22 mouse cellular contexts compared by ENCODE assay signal in the genomic region with DNA sequence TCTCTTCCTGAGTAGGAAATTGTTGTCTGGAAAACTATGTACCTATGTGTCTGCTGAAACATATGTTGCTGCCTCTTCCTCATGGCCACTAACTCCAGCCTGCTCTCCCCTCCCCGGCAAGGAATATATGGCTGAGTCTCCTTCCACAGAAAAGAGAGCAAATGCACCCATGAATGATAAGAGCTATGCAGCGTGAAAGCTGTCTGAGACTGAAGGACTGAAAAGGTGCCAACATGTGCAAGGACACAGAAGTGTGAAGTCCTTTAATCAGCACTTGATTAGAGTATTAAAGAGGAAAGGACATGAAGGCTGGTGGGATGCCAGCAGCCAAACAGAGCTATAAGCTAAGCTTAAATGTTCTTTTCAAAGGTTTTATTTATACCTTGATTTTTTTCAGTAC.
DNase-seq lines count a peak whose midpoint lies in the region; ATAC-seq and TF ChIP-seq lines count a peak whose summit lies in the region.
"Had no signal": no experiment of that assay in that cellular context is flagged by ENCODE, and none has a peak within 500 bp of the region (broad histone marks: within the 10 kb centered on the region; RNA-seq: fewer than 3 reads in every experiment).

No protein-coding gene starts in this region.

- no peak overlapping the region for H3K4me2 ChIP-seq in forebrain, embryonic 13.5 days
- no peak overlapping the region for H3K4me2 ChIP-seq in forebrain, postnatal 0 days (ENCODE audit: low read depth)
- no peak overlapping the region for H3K4me2 ChIP-seq in forebrain, embryonic 16.5 days (ENCODE audit: low read length)
- no peak overlapping the region for H3K4me2 ChIP-seq in forebrain, embryonic 12.5 days
- H3K4me2 ChIP-seq in heart, embryonic 15.5 days = 0 out of 2 replicates have a peak overlapping the region, but pooled peaks have one; percentile 2
- no peak overlapping the region for H3K4me2 ChIP-seq in heart, embryonic 12.5 days
- H3K4me2 ChIP-seq: hindbrain, embryonic 13.5 days; intestine, embryonic 15.5 days; kidney, embryonic 15.5 days had no signal

- no peak for DNase-seq in forebrain, postnatal 0 days
- DNase-seq in heart, postnatal 4 days = peak; percentile 7
- DNase-seq in heart, postnatal 36 days = no peak
- DNase-seq: adrenal gland, adult 8-10 months; adrenal gland, postnatal 25 days; cerebellum, adult 18-20 months; cerebellum, adult 9-10 months; cerebellum, postnatal 14 days; gastrocnemius, postnatal 25 days; kidney, adult 11 months; kidney, adult 8-10 months had no signal

- H3K4me3 ChIP-seq in forebrain, embryonic 13.5 days = no peak overlapping the region
- H3K4me3 ChIP-seq in forebrain, postnatal 0 days (ENCODE audit: low read depth, low read length) = no peak overlapping the region
- H3K4me3 ChIP-seq in forebrain, embryonic 16.5 days (replicated peaks; ENCODE audit: low read length) = no peak overlapping the region
- H3K4me3 ChIP-seq in forebrain, embryonic 12.5 days (replicated peaks) = no peak overlapping the region
- H3K4me3 ChIP-seq in heart, embryonic 15.5 days = no peak overlapping the region
- no peak overlapping the region for H3K4me3 ChIP-seq in heart, embryonic 12.5 days
- H3K4me3 ChIP-seq: hindbrain, embryonic 10.5 days; hindbrain, embryonic 13.5 days; intestine, embryonic 15.5 days; kidney, embryonic 15.5 days had no signal

- 47% methylated on average over 2 of the region's 2 CpGs for WGBS in forebrain, embryonic 13.5 days
- 28% methylated on average over 2 of the region's 2 CpGs for WGBS in forebrain, postnatal 0 days
- WGBS in forebrain, embryonic 16.5 days = 32% methylated on average over 2 of the region's 2 CpGs
- 62% methylated on average over 2 of the region's 2 CpGs for WGBS in forebrain, embryonic 12.5 days
- WGBS in heart, embryonic 15.5 days = 29% methylated on average over 2 of the region's 2 CpGs
- 9% methylated on average over 2 of the region's 2 CpGs for WGBS in heart, embryonic 12.5 days

- intact Hi-C loops in heart, postnatal 36 days (cut with DNase I) = no loop called here

- TF ChIP-seq CTCF in forebrain, postnatal 0 days (IDR thresholded peaks at IDR 0.05; ENCODE audit: low read depth) = no peak

- H3K27me3 ChIP-seq in forebrain, embryonic 13.5 days = no peaks in the 10 kb centered on the region
- H3K27me3 ChIP-seq in forebrain, postnatal 0 days (ENCODE audit: insufficient read depth, low read length) = no peaks in the 10 kb centered on the region
- no peaks in the 10 kb centered on the region for H3K27me3 ChIP-seq in forebrain, embryonic 16.5 days (replicated peaks; ENCODE audit: control insufficient read depth, insufficient read depth, low read length)
- H3K27me3 ChIP-seq in forebrain, embryonic 12.5 days = no peaks in the 10 kb centered on the region
- peaks cover 27% of the 10 kb centered on the region for H3K27me3 ChIP-seq in heart, embryonic 15.5 days
- H3K27me3 ChIP-seq in heart, embryonic 12.5 days (replicated peaks) = peaks cover 40% of the 10 kb centered on the region
- H3K27me3 ChIP-seq: hindbrain, embryonic 13.5 days; intestine, embryonic 15.5 days; kidney, embryonic 15.5 days had no signal

- no peaks in the 10 kb centered on the region for H3K36me3 ChIP-seq in forebrain, embryonic 13.5 days (ENCODE audit: poor library complexity, severe bottlenecking)
- H3K36me3 ChIP-seq in forebrain, postnatal 0 days (ENCODE audit: insufficient read depth) = no peaks in the 10 kb centered on the region
- H3K36me3 ChIP-seq in forebrain, embryonic 16.5 days (ENCODE audit: control insufficient read depth, insufficient read depth) = no peaks in the 10 kb centered on the region
- no peaks in the 10 kb centered on the region for H3K36me3 ChIP-seq in forebrain, embryonic 12.5 days (replicated peaks)
- no peaks in the 10 kb centered on the region for H3K36me3 ChIP-seq in heart, embryonic 15.5 days
- no peaks in the 10 kb centered on the region for H3K36me3 ChIP-seq in heart, embryonic 12.5 days
- H3K36me3 ChIP-seq: hindbrain, embryonic 10.5 days; hindbrain, embryonic 13.5 days; intestine, embryonic 15.5 days; kidney, embryonic 15.5 days had no signal

- ATAC-seq in forebrain, embryonic 13.5 days = peak; percentile 59
- ATAC-seq in forebrain, postnatal 0 days = no peak
- ATAC-seq in forebrain, embryonic 16.5 days = peak; percentile 82
- no peak for ATAC-seq in forebrain, embryonic 12.5 days (ENCODE audit: low FRiP score)
- ATAC-seq in heart, embryonic 15.5 days (replicated peaks; ENCODE audit: insufficient number of reproducible peaks, insufficient read depth, low FRiP score, low read depth) = no peak
- no peak for ATAC-seq in heart, embryonic 12.5 days (ENCODE audit: insufficient number of reproducible peaks, low FRiP score)
- ATAC-seq: activated CD4-positive, CD25-positive, alpha-beta regulatory T cell, adult 4 months; hindbrain, embryonic 16.5 days; intestine, embryonic 15.5 days had no signal

- no peaks in the 10 kb centered on the region for H3K9me3 ChIP-seq in forebrain, embryonic 13.5 days (replicated peaks)
- no peaks in the 10 kb centered on the region for H3K9me3 ChIP-seq in forebrain, postnatal 0 days (ENCODE audit: low read length)
- no peaks in the 10 kb centered on the region for H3K9me3 ChIP-seq in forebrain, embryonic 16.5 days (ENCODE audit: control insufficient read depth, low read length)
- H3K9me3 ChIP-seq in forebrain, embryonic 12.5 days = no peaks in the 10 kb centered on the region
- no peaks in the 10 kb centered on the region for H3K9me3 ChIP-seq in heart, embryonic 15.5 days (replicated peaks)
- no peaks in the 10 kb centered on the region for H3K9me3 ChIP-seq in heart, embryonic 12.5 days (replicated peaks)
- H3K9me3 ChIP-seq: hindbrain, embryonic 10.5 days; hindbrain, embryonic 13.5 days; intestine, embryonic 15.5 days; kidney, embryonic 15.5 days had no signal

- no peak overlapping the region for H3K9ac ChIP-seq in forebrain, embryonic 13.5 days
- H3K9ac ChIP-seq in forebrain, postnatal 0 days = no peak overlapping the region
- H3K9ac ChIP-seq in forebrain, embryonic 16.5 days (replicated peaks; ENCODE audit: low read depth, low read length) = no peak overlapping the region
- H3K9ac ChIP-seq in forebrain, embryonic 12.5 days = no peak overlapping the region
- H3K9ac ChIP-seq in heart, embryonic 15.5 days = no peak overlapping the region
- no peak overlapping the region for H3K9ac ChIP-seq in heart, embryonic 12.5 days
- H3K9ac ChIP-seq: hindbrain, embryonic 13.5 days; intestine, embryonic 15.5 days; kidney, embryonic 15.5 days had no signal

- peaks cover 3% of the 10 kb centered on the region; the same call in 1 of the 2 replicates for H3K4me1 ChIP-seq in forebrain, embryonic 13.5 days
- H3K4me1 ChIP-seq in forebrain, postnatal 0 days (ENCODE audit: insufficient read depth) = no peaks in the 10 kb centered on the region
- H3K4me1 ChIP-seq in forebrain, embryonic 16.5 days (replicated peaks; ENCODE audit: control insufficient read depth, insufficient read depth, low read length) = peaks cover 9% of the 10 kb centered on the region; the same call in 1 of the 2 replicates
- H3K4me1 ChIP-seq in forebrain, embryonic 12.5 days = no peaks in the 10 kb centered on the region
- peaks cover 18% of the 10 kb centered on the region for H3K4me1 ChIP-seq in heart, embryonic 15.5 days (replicated peaks)
- peaks cover 25% of the 10 kb centered on the region for H3K4me1 ChIP-seq in heart, embryonic 12.5 days (replicated peaks)
- H3K4me1 ChIP-seq: intestine, embryonic 15.5 days had no signal

- no peak overlapping the region for H3K27ac ChIP-seq in forebrain, embryonic 13.5 days
- no peak overlapping the region for H3K27ac ChIP-seq in forebrain, postnatal 0 days (ENCODE audit: low read depth, low read length)
- H3K27ac ChIP-seq in forebrain, embryonic 16.5 days (ENCODE audit: low read length) = no peak overlapping the region
- H3K27ac ChIP-seq in forebrain, embryonic 12.5 days = no peak overlapping the region
- H3K27ac ChIP-seq in heart, embryonic 15.5 days = no peak overlapping the region
- H3K27ac ChIP-seq in heart, embryonic 12.5 days (ENCODE audit: poor library complexity, severe bottlenecking) = no peak overlapping the region
- H3K27ac ChIP-seq: hindbrain, embryonic 10.5 days; hindbrain, embryonic 13.5 days; intestine, embryonic 15.5 days; kidney, embryonic 15.5 days had no signal

Comparison
In these comparisons a context has a peak if more than half of its experiments do, and no peak if none do; other contexts are left out.
1. ATAC-seq: peak in forebrain, embryonic 13.5 days (single experiment) and forebrain, embryonic 16.5 days (single experiment); none in forebrain, postnatal 0 days (single experiment), forebrain, embryonic 12.5 days (single experiment), heart, embryonic 15.5 days (single experiment) and heart, embryonic 12.5 days (single experiment).